Mouse (Mus musculus): ENCODE measurements around the gene Fap. TPM values are rescaled to one million over a fixed set of nuclear protein-coding genes. Genes with fewer than 3 reads are reported as not detected.

Gene Fap
- polyA plus RNA-seq, 1 experiment from 2014 or later: 0.40 TPM

DNA sequence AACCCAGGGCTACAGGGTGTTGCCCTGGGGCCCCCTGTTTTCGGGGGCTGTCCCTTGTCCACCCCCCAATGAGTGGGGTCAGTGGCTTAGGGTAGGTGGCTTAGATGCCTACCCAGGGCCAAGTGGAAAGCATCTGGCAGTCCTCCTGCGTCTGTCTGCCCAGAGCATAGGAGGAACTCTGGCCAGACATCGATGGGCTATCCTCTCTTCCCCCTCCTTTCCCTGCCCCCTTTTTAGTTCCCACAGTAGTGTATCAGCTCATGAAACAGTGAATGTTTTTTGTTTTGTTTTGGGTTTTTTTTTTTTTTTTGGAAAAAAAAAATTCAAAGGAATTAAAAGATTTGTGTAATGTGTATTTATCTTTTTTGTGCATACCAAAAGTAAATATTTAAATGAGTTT, 17.7 kb upstream of the Fap start:
- H3K36me3 ChIP-seq (ENCODE audit: control insufficient read depth, insufficient read depth, low read length): no peaks in the 10 kb centered on the region
- WGBS: 92% methylated on average over 3 of the region's 3 CpGs
- ATAC-seq (ENCODE audit: low read depth): no peak
- H3K4me2 ChIP-seq (ENCODE audit: low read depth, low read length): no peak overlapping the region
- H3K4me1 ChIP-seq (ENCODE audit: control insufficient read depth, insufficient read depth, low read length): no peaks in the 10 kb centered on the region
- H3K9me3 ChIP-seq (ENCODE audit: control insufficient read depth, low read length): no peaks in the 10 kb centered on the region
- H3K9ac ChIP-seq (replicated peaks; ENCODE audit: low read depth, low read length): no peak overlapping the region
- H3K27me3 ChIP-seq (ENCODE audit: control insufficient read depth, insufficient read depth, low read length): no peaks in the 10 kb centered on the region
- H3K27ac ChIP-seq (ENCODE audit: low read depth, low read length): no peak overlapping the region
- H3K4me3 ChIP-seq (ENCODE audit: low read depth, low read length): no peak overlapping the region

GRCm38 (mm10) chr2:62589333-62589732, 15.5 kb upstream of the Fap start:
- ATAC-seq (ENCODE audit: low read depth): no peak
- 79% methylated on average over 4 of the region's 4 CpGs for WGBS
- no peak overlapping the region for H3K4me3 ChIP-seq (ENCODE audit: low read depth, low read length)
- no peak overlapping the region for H3K27ac ChIP-seq (ENCODE audit: low read depth, low read length)
- no peaks in the 10 kb centered on the region for H3K9me3 ChIP-seq (ENCODE audit: control insufficient read depth, low read length)
- no peak overlapping the region for H3K9ac ChIP-seq (replicated peaks; ENCODE audit: low read depth, low read length)
- no peaks in the 10 kb centered on the region for H3K36me3 ChIP-seq (ENCODE audit: control insufficient read depth, insufficient read depth, low read length)
- no peak overlapping the region for H3K4me2 ChIP-seq (ENCODE audit: low read depth, low read length)
- no peaks in the 10 kb centered on the region for H3K27me3 ChIP-seq (ENCODE audit: control insufficient read depth, insufficient read depth, low read length)
- H3K4me1 ChIP-seq (ENCODE audit: control insufficient read depth, insufficient read depth, low read length): no peaks in the 10 kb centered on the region

DNA sequence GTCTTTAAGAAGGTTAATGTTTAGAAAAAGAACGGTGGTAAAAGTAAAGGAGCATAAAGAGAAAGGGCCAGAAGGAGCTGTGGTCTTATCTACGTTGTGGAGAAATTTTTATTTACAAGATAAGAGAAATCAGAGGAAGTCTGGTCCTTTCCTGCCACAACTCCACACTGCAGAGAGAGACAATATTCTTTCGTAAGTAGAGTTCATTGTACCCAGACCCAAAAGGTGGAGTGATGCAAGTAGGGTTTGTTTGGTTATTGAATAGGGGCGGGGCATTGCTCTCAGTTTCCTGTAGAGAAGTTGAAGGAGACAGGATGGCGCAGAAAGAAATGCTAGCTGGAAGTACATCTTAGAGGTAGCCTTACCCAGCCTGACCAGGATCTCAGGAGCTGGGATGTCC, 11.9 kb upstream of the Fap start:
- Histone ChIP-seq H3K4me1 (ENCODE audit: control insufficient read depth, insufficient read depth, low read length) (no peaks in the 10 kb centered on the region), H3K4me2 (ENCODE audit: low read depth, low read length) (no peak overlapping the region), H3K27me3 (ENCODE audit: control insufficient read depth, insufficient read depth, low read length) (no peaks in the 10 kb centered on the region), H3K36me3 (ENCODE audit: control insufficient read depth, insufficient read depth, low read length) (no peaks in the 10 kb centered on the region), H3K9ac (replicated peaks; ENCODE audit: low read depth, low read length) (no peak overlapping the region), H3K9me3 (ENCODE audit: control insufficient read depth, low read length) (no peaks in the 10 kb centered on the region), H3K27ac (ENCODE audit: low read depth, low read length) (no peak overlapping the region), H3K4me3 (ENCODE audit: low read depth, low read length) (no peak overlapping the region)
- WGBS: 90% methylated on average over 5 of the region's 5 CpGs
- no peak for ATAC-seq (ENCODE audit: low read depth)

DNA sequence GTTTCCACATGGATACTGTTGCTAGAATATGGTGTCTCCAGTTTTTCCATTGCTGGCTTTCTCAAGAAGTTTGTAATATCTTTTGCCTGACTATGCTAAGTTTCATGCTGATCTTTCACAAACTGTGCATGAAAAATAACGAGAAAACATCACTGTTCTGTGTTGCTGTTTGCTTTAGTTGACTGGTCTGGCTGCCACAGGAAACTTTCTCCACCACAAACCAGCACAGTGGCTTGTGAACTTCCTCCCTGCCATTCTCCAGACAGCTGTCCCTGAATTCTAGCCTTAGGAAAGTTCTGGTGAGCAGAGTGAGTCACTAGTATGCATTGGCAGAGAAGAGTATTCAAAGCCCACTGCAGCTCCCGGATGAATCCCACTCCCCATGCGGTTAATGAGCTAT, 1.1 kb upstream of the Fap start:
- Histone ChIP-seq H3K27me3 (ENCODE audit: control insufficient read depth, insufficient read depth, low read length) (no peaks in the 10 kb centered on the region), H3K36me3 (ENCODE audit: control insufficient read depth, insufficient read depth, low read length) (no peaks in the 10 kb centered on the region), H3K27ac (ENCODE audit: low read depth, low read length) (no peak overlapping the region), H3K4me3 (ENCODE audit: low read depth, low read length) (no peak overlapping the region), H3K4me2 (ENCODE audit: low read depth, low read length) (no peak overlapping the region), H3K9ac (replicated peaks; ENCODE audit: low read depth, low read length) (no peak overlapping the region), H3K9me3 (ENCODE audit: control insufficient read depth, low read length) (no peaks in the 10 kb centered on the region), H3K4me1 (ENCODE audit: control insufficient read depth, insufficient read depth, low read length) (no peaks in the 10 kb centered on the region)
- ATAC-seq (ENCODE audit: low read depth): no peak
- WGBS: 80% methylated on average over 3 of the region's 3 CpGs

DNA sequence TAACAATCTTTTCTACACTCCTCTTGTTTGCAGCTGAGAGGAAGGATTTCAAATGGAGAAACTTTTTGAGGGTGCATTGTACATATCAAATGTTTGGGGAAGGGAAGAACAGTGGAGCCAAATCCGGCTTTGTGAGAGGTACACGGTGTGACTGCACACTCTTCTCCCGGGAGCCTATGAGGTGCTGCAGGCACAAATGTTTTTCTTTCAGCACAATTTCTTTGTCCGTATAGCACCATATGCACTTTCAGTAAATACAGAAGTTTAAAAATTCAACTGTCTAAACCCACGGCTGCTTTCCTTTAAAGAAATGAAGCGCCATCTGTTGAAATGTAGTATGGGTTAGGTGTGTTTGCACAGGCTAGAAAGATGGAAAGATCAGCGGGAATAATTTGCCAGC, 375 bp upstream of the Fap start:
- ATAC-seq (ENCODE audit: low read depth): no peak
- H3K27ac ChIP-seq (ENCODE audit: low read depth, low read length): no peak overlapping the region
- H3K4me3 ChIP-seq (ENCODE audit: low read depth, low read length): no peak overlapping the region
- no peaks in the 10 kb centered on the region for H3K9me3 ChIP-seq (ENCODE audit: control insufficient read depth, low read length)
- H3K4me1 ChIP-seq (ENCODE audit: control insufficient read depth, insufficient read depth, low read length): no peaks in the 10 kb centered on the region
- no peaks in the 10 kb centered on the region for H3K27me3 ChIP-seq (ENCODE audit: control insufficient read depth, insufficient read depth, low read length)
- H3K9ac ChIP-seq (replicated peaks; ENCODE audit: low read depth, low read length): no peak overlapping the region
- no peaks in the 10 kb centered on the region for H3K36me3 ChIP-seq (ENCODE audit: control insufficient read depth, insufficient read depth, low read length)
- no peak overlapping the region for H3K4me2 ChIP-seq (ENCODE audit: low read depth, low read length)
- WGBS: 81% methylated on average over 7 of the region's 7 CpGs

- Histone ChIP-seq H3K27ac (ENCODE audit: low read depth, low read length) (no peak overlapping the region), H3K4me3 (ENCODE audit: low read depth, low read length) (no peak overlapping the region), H3K36me3 (ENCODE audit: control insufficient read depth, insufficient read depth, low read length) (no peaks in the 10 kb centered on the region), H3K27me3 (ENCODE audit: control insufficient read depth, insufficient read depth, low read length) (no peaks in the 10 kb centered on the region), H3K4me1 (ENCODE audit: control insufficient read depth, insufficient read depth, low read length) (no peaks in the 10 kb centered on the region), H3K4me2 (ENCODE audit: low read depth, low read length) (no peak overlapping the region), H3K9me3 (ENCODE audit: control insufficient read depth, low read length) (no peaks in the 10 kb centered on the region), H3K9ac (replicated peaks; ENCODE audit: low read depth, low read length) (no peak overlapping the region)
- no peak for ATAC-seq (ENCODE audit: low read depth)
- WGBS: 85% methylated on average over 10 of the region's 10 CpGs
Measured at GRCm38 (mm10) chr2:62573099-62573752, 649 bp downstream of the Fap start.

DNA sequence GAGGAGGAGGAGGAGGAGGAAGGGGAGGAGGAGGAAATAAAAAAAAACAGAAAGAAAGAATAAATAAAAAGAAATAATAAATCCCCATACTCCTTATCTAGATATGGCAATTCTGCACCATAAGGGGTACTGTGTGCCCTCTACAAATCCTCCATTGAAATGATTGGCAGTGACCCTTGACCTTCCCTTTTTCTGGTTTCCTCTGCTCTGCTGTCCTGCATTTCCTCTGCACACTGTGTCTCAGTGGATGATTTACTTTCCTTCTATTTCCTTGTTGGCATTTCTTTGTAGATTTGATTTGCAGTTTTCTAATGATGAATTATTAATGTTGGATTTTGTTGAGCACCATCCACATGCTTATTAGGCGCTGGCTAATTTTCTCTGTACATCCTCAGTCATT, 9.2 kb downstream of the Fap start:
- Histone ChIP-seq H3K9me3 (ENCODE audit: control insufficient read depth, low read length) (no peaks in the 10 kb centered on the region), H3K27me3 (ENCODE audit: control insufficient read depth, insufficient read depth, low read length) (no peaks in the 10 kb centered on the region), H3K27ac (ENCODE audit: low read depth, low read length) (no peak overlapping the region), H3K36me3 (ENCODE audit: control insufficient read depth, insufficient read depth, low read length) (no peaks in the 10 kb centered on the region), H3K4me2 (ENCODE audit: low read depth, low read length) (no peak overlapping the region), H3K9ac (replicated peaks; ENCODE audit: low read depth, low read length) (no peak overlapping the region), H3K4me1 (ENCODE audit: control insufficient read depth, insufficient read depth, low read length) (no peaks in the 10 kb centered on the region), H3K4me3 (ENCODE audit: low read depth, low read length) (no peak overlapping the region)
- WGBS: 100% methylated on average over 1 of the region's 1 CpGs
- no peak for ATAC-seq (ENCODE audit: low read depth)

- Histone ChIP-seq H3K4me2 (ENCODE audit: low read depth, low read length) (no peak overlapping the region), H3K9ac (replicated peaks; ENCODE audit: low read depth, low read length) (no peak overlapping the region), H3K27ac (ENCODE audit: low read depth, low read length) (no peak overlapping the region), H3K36me3 (ENCODE audit: control insufficient read depth, insufficient read depth, low read length) (no peaks in the 10 kb centered on the region), H3K27me3 (ENCODE audit: control insufficient read depth, insufficient read depth, low read length) (no peaks in the 10 kb centered on the region), H3K4me3 (ENCODE audit: low read depth, low read length) (no peak overlapping the region), H3K9me3 (ENCODE audit: control insufficient read depth, low read length) (no peaks in the 10 kb centered on the region), H3K4me1 (ENCODE audit: control insufficient read depth, insufficient read depth, low read length) (no peaks in the 10 kb centered on the region)
- no peak for ATAC-seq (ENCODE audit: low read depth)
- 80% methylated on average over 5 of the region's 5 CpGs for WGBS
Measured at GRCm38 (mm10) chr2:62562661-62563485, 11.0 kb downstream of the Fap start.

GRCm38 (mm10) chr2:62557417-62557816, 16.5 kb downstream of the Fap start:
- H3K36me3 ChIP-seq (ENCODE audit: control insufficient read depth, insufficient read depth, low read length): no peaks in the 10 kb centered on the region
- no peaks in the 10 kb centered on the region for H3K9me3 ChIP-seq (ENCODE audit: control insufficient read depth, low read length)
- WGBS: 72% methylated on average over 2 of the region's 2 CpGs
- H3K4me1 ChIP-seq (ENCODE audit: control insufficient read depth, insufficient read depth, low read length): no peaks in the 10 kb centered on the region
- no peak overlapping the region for H3K27ac ChIP-seq (ENCODE audit: low read depth, low read length)
- no peaks in the 10 kb centered on the region for H3K27me3 ChIP-seq (ENCODE audit: control insufficient read depth, insufficient read depth, low read length)
- no peak overlapping the region for H3K4me3 ChIP-seq (ENCODE audit: low read depth, low read length)
- H3K9ac ChIP-seq (replicated peaks; ENCODE audit: low read depth, low read length): no peak overlapping the region
- ATAC-seq (ENCODE audit: low read depth): no peak
- H3K4me2 ChIP-seq (ENCODE audit: low read depth, low read length): no peak overlapping the region

Measured in neural tube, embryonic 14.5 days (tissue).